Comparison of ENCODE assay signal across 7 mouse cellular contexts in genomic region chr12:74284685-74285054, GRCm38 (mm10). TPM values are rescaled to one million over a fixed set of nuclear protein-coding genes. Genes with fewer than 3 reads are reported as not detected.
A peak's percentile ranks its signal among the peaks of the same experiment; 100 is the strongest.
DNase-seq lines count a peak whose midpoint lies in the region; ATAC-seq and TF ChIP-seq lines count a peak whose summit lies in the region.

No protein-coding gene starts in this region.

- ATAC-seq in forebrain, embryonic 14.5 days, result peak; percentile 40

- no peaks in the 10 kb centered on the region for H3K36me3 ChIP-seq in E14TG2a.4 (ENCODE audit: insufficient read depth, low read length)
- no peaks in the 10 kb centered on the region for H3K36me3 ChIP-seq in forebrain, embryonic 14.5 days (ENCODE audit: control insufficient read depth, insufficient read depth, low read length)

- 4% methylated on average over 11 of the region's 11 CpGs for WGBS in forebrain, embryonic 14.5 days

- H3K27me3 ChIP-seq in E14TG2a.4 (ENCODE audit: insufficient read depth, low read length), result peaks cover 44% of the 10 kb centered on the region
- H3K27me3 ChIP-seq in forebrain, embryonic 14.5 days (replicated peaks; ENCODE audit: control insufficient read depth, insufficient read depth, low read length), result no peaks in the 10 kb centered on the region; the same call in 1 of the 2 replicates

- no peaks in the 10 kb centered on the region for H3K9me3 ChIP-seq in E14TG2a.4 (ENCODE audit: low read length)
- H3K9me3 ChIP-seq in forebrain, embryonic 14.5 days (replicated peaks; ENCODE audit: control insufficient read depth, low read length), result no peaks in the 10 kb centered on the region

- H3K27ac ChIP-seq in bone marrow macrophage, adult 2 months (ENCODE audit: insufficient read depth, low read depth, low read length), result no peak overlapping the region
- H3K27ac ChIP-seq in forebrain, embryonic 14.5 days (ENCODE audit: low read depth, low read length), result no peak overlapping the region

- peaks cover 7% of the 10 kb centered on the region for H3K4me1 ChIP-seq in E14TG2a.4 (replicated peaks; ENCODE audit: low read depth, low read length)
- H3K4me1 ChIP-seq in bone marrow macrophage, adult 2 months (ENCODE audit: control insufficient read depth, insufficient read depth, low read length), result no peaks in the 10 kb centered on the region
- peaks cover 10% of the 10 kb centered on the region for H3K4me1 ChIP-seq in forebrain, embryonic 14.5 days (ENCODE audit: control insufficient read depth, insufficient read depth, low read length)

- peak; percentile 48 for DNase-seq in forebrain, embryonic 14.5 days (ENCODE audit: low spot score)
- peak; percentile 62 to 74 for DNase-seq in left cerebral cortex, adult 9 months (ENCODE audit: low spot score in 2 of 2)
- peak; percentile 78 to 88 for DNase-seq in right cerebral cortex, postnatal 10 days (ENCODE audit: low spot score in 2 of 2)
- DNase-seq in urinary bladder, postnatal 14 days (ENCODE audit: low spot score), result no peak
- no peak for DNase-seq in kidney, postnatal 36 days

- peak overlapping the region; percentile 93 for H3K4me2 ChIP-seq in forebrain, embryonic 14.5 days (ENCODE audit: low read length)

- no peak for TF ChIP-seq POLR2A in bone marrow macrophage, adult 2 months (IDR thresholded peaks at IDR 0.05; ENCODE audit: borderline replicate concordance, low read depth, low read length)

- TF ChIP-seq CTCF in E14TG2a.4 (conservative IDR thresholded peaks at IDR 0.05; ENCODE audit: low read length), result no peak
- TF ChIP-seq CTCF in bone marrow macrophage, adult 2 months (IDR thresholded peaks at IDR 0.05; ENCODE audit: low read depth, low read length), result no peak

- H3K4me3 ChIP-seq in E14TG2a.4 (replicated peaks; ENCODE audit: low read length), result peak overlapping the region; percentile 76
- H3K4me3 ChIP-seq in bone marrow macrophage, adult 2 months (ENCODE audit: insufficient read depth, low read length), result peak overlapping the region; percentile 41
- H3K4me3 ChIP-seq in forebrain, embryonic 14.5 days (ENCODE audit: low read depth, low read length), result peak overlapping the region; percentile 43

- H3K9ac ChIP-seq in forebrain, embryonic 14.5 days (ENCODE audit: low read length), result peak overlapping the region; percentile 63

RNA-seq across cellular contexts. Expression of gene Gm11042, which starts 31.5 kb away (rescaled TPM):
- polyA plus RNA-seq in bone marrow macrophage, adult 2 months (2012; ENCODE audit: insufficient read depth, insufficient read length, missing spikeins), result not detected in 2 replicates
- not detected in 2 replicates for polyA plus RNA-seq in forebrain, embryonic 14.5 days (2014; fragmentation: Nextera tagmentation; extraction: Ambion mirVana)

Comparison
In these comparisons a context has a peak if more than half of its experiments do, and no peak if none do; other contexts are left out.
1. DNase-seq: peak in forebrain, embryonic 14.5 days (single experiment), left cerebral cortex, adult 9 months (2 of 2) and right cerebral cortex, postnatal 10 days (2 of 2); none in urinary bladder, postnatal 14 days (single experiment) and kidney, postnatal 36 days (0 of 2).
2. Peak in every context shown above with its lines, with median percentiles within 50 percentile points of each other: H3K4me3 ChIP-seq.